Mouse (Mus musculus): Measurements from ENCODE around the gene Rab23.
"Not testable (repeated sequence)": the region's sequence is repeated elsewhere in the genome, so short reads cannot be mapped to it uniquely, and the experiment has no call there.

Rab23 gene

GRCm38 (mm10) chr1:33733044-33733443 lies 13.4 kb downstream of the Rab23 start:
- no peak for DNase-seq (ENCODE audit: low read depth, low spot score)

- no peak for DNase-seq (ENCODE audit: low read depth, low spot score)
Observed at GRCm38 (mm10) chr1:33734001-33734685, 14.5 kb downstream of the Rab23 start.

- DNase-seq (ENCODE audit: low read depth, low spot score) = no peak
Observed at GRCm38 (mm10) chr1:33738281-33738680, 18.6 kb downstream of the Rab23 start.

GRCm38 (mm10) chr1:33738681-33739278 lies 19.1 kb downstream of the Rab23 start:
- DNase-seq (ENCODE audit: low read depth, low spot score) = no peak

- DNase-seq (ENCODE audit: low read depth, low spot score) = peak; percentile 47
Observed at GRCm38 (mm10) chr1:33739302-33739701, 19.6 kb downstream of the Rab23 start.

GRCm38 (mm10) chr1:33742903-33743302 lies 23.2 kb downstream of the Rab23 start:
- DNase-seq (ENCODE audit: low read depth, low spot score) = no peak

- not testable (repeated sequence) for DNase-seq (ENCODE audit: low read depth, low spot score)
Observed at GRCm38 (mm10) chr1:33744815-33745214, 25.1 kb downstream of the Rab23 start.

GRCm38 (mm10) chr1:33745901-33746300 lies 26.2 kb downstream of the Rab23 start:
- no peak for DNase-seq (ENCODE audit: low read depth, low spot score)

GRCm38 (mm10) chr1:33749109-33749508 lies 29.4 kb downstream of the Rab23 start:
- no peak for DNase-seq (ENCODE audit: low read depth, low spot score)

GRCm38 (mm10) chr1:33749709-33750108 lies 30.0 kb downstream of the Rab23 start:
- DNase-seq (ENCODE audit: low read depth, low spot score) = not testable (repeated sequence)

- DNase-seq (ENCODE audit: low read depth, low spot score) = no peak
Observed at GRCm38 (mm10) chr1:33751283-33751682, 31.6 kb downstream of the Rab23 start.

GRCm38 (mm10) chr1:33754089-33754488 lies 34.4 kb downstream of the Rab23 start:
- DNase-seq (ENCODE audit: low read depth, low spot score) = no peak

- no peak for DNase-seq (ENCODE audit: low read depth, low spot score)
Observed at GRCm38 (mm10) chr1:33754965-33755735, 35.5 kb downstream of the Rab23 start.

GRCm38 (mm10) chr1:33755799-33756198 lies 36.1 kb downstream of the Rab23 start:
- no peak for DNase-seq (ENCODE audit: low read depth, low spot score)

- DNase-seq (ENCODE audit: low read depth, low spot score) = no peak
Observed at GRCm38 (mm10) chr1:33756258-33757032, 36.8 kb downstream of the Rab23 start.

- DNase-seq (ENCODE audit: low read depth, low spot score) = no peak
Observed at GRCm38 (mm10) chr1:33757033-33757413, 37.3 kb downstream of the Rab23 start.

- DNase-seq (ENCODE audit: low read depth, low spot score) = no peak
Observed at GRCm38 (mm10) chr1:33757491-33758041, 37.9 kb downstream of the Rab23 start, which contains the start of gene Bag2. TSS of gene Bag2 (minus strand) at chr1:33757795.

GRCm38 (mm10) chr1:33758488-33758887 lies 38.8 kb downstream of the Rab23 start:
- DNase-seq (ENCODE audit: low read depth, low spot score) = no peak

- DNase-seq (ENCODE audit: low read depth, low spot score) = no peak
Observed at GRCm38 (mm10) chr1:33763826-33764225, 44.1 kb downstream of the Rab23 start.

GRCm38 (mm10) chr1:33765468-33766080 lies 45.9 kb downstream of the Rab23 start:
- no peak for DNase-seq (ENCODE audit: low read depth, low spot score)
